Mouse (Mus musculus) cerebellum, adult 2 months (tissue): ENCODE results near the gene Dusp11. TPM values are rescaled to one million over a fixed set of nuclear protein-coding genes. Genes with fewer than 3 reads are reported as not detected.
"Not testable (repeated sequence)": the region's sequence is repeated elsewhere in the genome, so short reads cannot be mapped to it uniquely, and the experiment has no call there.

Source experiments
- DNase-seq, 2 experiments: peaks; one replicate each; pipeline ENCODE4 v3.0.0; 2021
- H3K27ac ChIP-seq: fragments of 200-500 bp; 2 replicates; pipeline ENCODE4 v1.5.1; 2012; ENCODE audit warnings: low read length, control low read depth, inconsistent platforms; ENCODE audit not compliant: insufficient read depth
- H3K27me3 ChIP-seq: fragments of 200-500 bp; 2 replicates; pipeline ENCODE4 v1.6.1; 2012; ENCODE audit warnings: inconsistent platforms, mild to moderate bottlenecking, low read length, moderate library complexity; ENCODE audit not compliant: control insufficient read depth, insufficient read depth
- H3K4me1 ChIP-seq: fragments of 200-500 bp; 2 replicates; pipeline ENCODE4 v1.6.1; 2011; ENCODE audit warnings: low read length; ENCODE audit not compliant: control insufficient read depth, insufficient read depth
- H3K4me3 ChIP-seq: fragments of 200-500 bp; replicated peaks from 2 replicates; pipeline ENCODE3; 2011; ENCODE audit warnings: mild to moderate bottlenecking, low read depth, low read length, control low read depth; ENCODE audit not compliant: insufficient read depth
- CTCF ChIP-seq: fragments of 200-500 bp; IDR thresholded peaks from 2 replicates; pipeline ENCODE4 v1.5.1; 2011; ENCODE audit warnings: low read depth, mild to moderate bottlenecking, control low read depth, low read length, moderate library complexity, borderline replicate concordance; ENCODE audit not compliant: insufficient read depth
- POLR2A ChIP-seq: fragments of 200-500 bp; IDR thresholded peaks from 2 replicates; pipeline ENCODE4 v1.6.1; 2011; ENCODE audit warnings: low read length, control low read depth, borderline replicate concordance; ENCODE audit not compliant: insufficient read depth
- WGBS: fragments of 180-500 bp; shearing (Covaris S2); methylation state at CpG from one replicate; pipeline ENCODE4 v1.1.7; 2018; 5-methylcytosine and 5-hydroxymethylcytosine counted together
- polyA plus RNA-seq: library from polyadenylated mRNA; depleted of rRNA; stranded (reverse); fragments of >200 nt; gene quantifications from 2 replicates; pipeline ENCODE4 v1.2.3, GENCODE M21; 2012

The Dusp11 gene
- polyA plus RNA-seq, 1 experiment, result 143 TPM

GRCm38 (mm10) chr6:85957581-85957980 is 3.9 kb downstream of the Dusp11 start:
- H3K27ac ChIP-seq, result no peak overlapping the region
- DNase-seq, result no peak
- WGBS, result 86% methylated on average over 3 of the region's 3 CpGs
- peaks cover 4% of the 10 kb centered on the region; the same call in 1 of the 2 replicates for H3K4me1 ChIP-seq
- no peak overlapping the region for H3K4me3 ChIP-seq
- TF ChIP-seq CTCF (no peak), POLR2A (no peak)
- no peaks in the 10 kb centered on the region for H3K27me3 ChIP-seq

- no peak for TF ChIP-seq CTCF
- TF ChIP-seq POLR2A, result no peak
- Histone ChIP-seq H3K27ac (no peak overlapping the region), H3K27me3 (no peaks in the 10 kb centered on the region), H3K4me3 (no peak overlapping the region), H3K4me1 (no peaks in the 10 kb centered on the region)
- DNase-seq, result no peak
- WGBS, result 89% methylated on average over 6 of the region's 6 CpGs
Measured at GRCm38 (mm10) chr6:85948549-85948948, 12.9 kb downstream of the Dusp11 start.

GRCm38 (mm10) chr6:85942469-85942868 is 19.0 kb downstream of the Dusp11 start:
- WGBS, result 94% methylated on average over 3 of the region's 3 CpGs
- Histone ChIP-seq H3K4me1 (no peaks in the 10 kb centered on the region), H3K27me3 (no peaks in the 10 kb centered on the region), H3K4me3 (no peak overlapping the region), H3K27ac (no peak overlapping the region)
- TF ChIP-seq POLR2A (no peak), CTCF (no peak)
- DNase-seq, result no peak

- H3K27ac ChIP-seq, result no peak overlapping the region
- no peaks in the 10 kb centered on the region for H3K27me3 ChIP-seq
- H3K4me1 ChIP-seq, result no peaks in the 10 kb centered on the region
- 68% methylated on average over 10 of the region's 10 CpGs for WGBS
- no peak for TF ChIP-seq CTCF
- no peak for TF ChIP-seq POLR2A
- no peak for DNase-seq
- no peak overlapping the region for H3K4me3 ChIP-seq
Measured at GRCm38 (mm10) chr6:85938701-85939100, 22.8 kb downstream of the Dusp11 start.

- WGBS, result 1% methylated on average over 50 of the region's 50 CpGs
- TF ChIP-seq POLR2A, result peak; percentile 30; the same call in 1 of the 2 replicates
- TF ChIP-seq CTCF, result peak; percentile 46; the same call in 1 of the 2 replicates
- not testable (repeated sequence) for H3K27me3 ChIP-seq, H3K4me1 ChIP-seq
- Histone ChIP-seq H3K4me3 (peak overlapping the region; percentile 69), H3K27ac (peak overlapping the region; percentile 38; the same call in 1 of the 2 replicates)
- peak; percentile 85 to 89 for DNase-seq
Measured at GRCm38 (mm10) chr6:85936508-85937465, 24.7 kb downstream of the Dusp11 start.

GRCm38 (mm10) chr6:85935646-85936045 is 25.8 kb downstream of the Dusp11 start:
- Histone ChIP-seq H3K27ac (no peak overlapping the region), H3K4me3 (no peak overlapping the region), H3K4me1 (no peaks in the 10 kb centered on the region), H3K27me3 (no peaks in the 10 kb centered on the region)
- WGBS, result 82% methylated on average over 3 of the region's 3 CpGs
- TF ChIP-seq POLR2A (no peak), CTCF (no peak)
- no peak for DNase-seq

- Histone ChIP-seq H3K4me1 (no peaks in the 10 kb centered on the region), H3K4me3 (no peak overlapping the region), H3K27ac (no peak overlapping the region), H3K27me3 (no peaks in the 10 kb centered on the region)
- TF ChIP-seq CTCF, result no peak
- no peak for TF ChIP-seq POLR2A
- DNase-seq, result no peak
- WGBS, result 76% methylated on average over 8 of the region's 8 CpGs
Measured at GRCm38 (mm10) chr6:85934047-85934446, 27.4 kb downstream of the Dusp11 start.

- Histone ChIP-seq H3K4me3 (no peak overlapping the region), H3K4me1 (no peaks in the 10 kb centered on the region), H3K27me3 (no peaks in the 10 kb centered on the region), H3K27ac (no peak overlapping the region)
- DNase-seq, result no peak
- TF ChIP-seq POLR2A, result no peak
- no peak for TF ChIP-seq CTCF
- WGBS, result 83% methylated on average over 1 of the region's 1 CpGs
Measured at GRCm38 (mm10) chr6:85929312-85929711, 32.2 kb downstream of the Dusp11 start.
